Comparison of ENCODE assay signal across 11 mouse cellular contexts in the genomic region with DNA sequence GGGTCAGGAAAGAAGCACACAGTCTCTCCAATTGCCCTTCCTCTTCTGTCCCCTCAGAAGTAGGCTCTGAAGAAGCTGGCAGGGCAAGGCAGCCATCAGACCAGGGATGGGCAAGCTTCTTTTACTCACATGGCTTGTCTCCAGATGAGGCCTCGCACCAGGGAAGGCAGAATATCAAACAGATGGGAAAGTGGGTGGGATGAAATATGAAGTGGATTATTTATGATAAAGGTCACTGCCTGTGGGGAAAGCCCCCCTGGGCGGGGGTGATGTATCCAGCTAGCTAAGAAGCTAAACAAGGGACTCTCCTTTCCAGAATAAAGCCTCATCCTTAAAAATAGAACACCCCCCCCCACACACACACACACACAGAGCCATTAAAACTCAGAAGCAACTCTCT. TPM values are rescaled to one million over a fixed set of nuclear protein-coding genes. Genes with fewer than 3 reads are reported as not detected.
DNase-seq lines count a peak whose midpoint lies in the region; ATAC-seq lines count a peak whose summit lies in the region.
"Had no signal": no experiment of that assay in that cellular context is flagged by ENCODE, and none has a peak within 500 bp of the region (broad histone marks: within the 10 kb centered on the region; RNA-seq: fewer than 3 reads in every experiment).

No protein-coding gene starts in this region.

- no peaks in the 10 kb centered on the region for H3K36me3 ChIP-seq in heart, embryonic 12.5 days
- no peaks in the 10 kb centered on the region for H3K36me3 ChIP-seq in megakaryocyte, embryonic 14.5 days (replicated peaks; ENCODE audit: low read length)
- no peaks in the 10 kb centered on the region for H3K36me3 ChIP-seq in embryonic facial prominence, embryonic 11.5 days (replicated peaks; ENCODE audit: control insufficient read depth, insufficient read depth, low read depth, low read length)
- no peaks in the 10 kb centered on the region for H3K36me3 ChIP-seq in neural tube, embryonic 14.5 days (ENCODE audit: control insufficient read depth, insufficient read depth, low read length)

- 45% methylated on average over 2 of the region's 2 CpGs for WGBS in heart, embryonic 12.5 days
- 27% methylated on average over 2 of the region's 2 CpGs for WGBS in embryonic facial prominence, embryonic 11.5 days
- WGBS in neural tube, embryonic 14.5 days: 53% methylated on average over 2 of the region's 2 CpGs

- no peak for DNase-seq in heart, postnatal 25 days (ENCODE audit: low spot score)
- peak; percentile 39 for DNase-seq in embryonic facial prominence, embryonic 11.5 days (ENCODE audit: low spot score)
- no peak for DNase-seq in kidney, postnatal 10 days

- no peaks in the 10 kb centered on the region for H3K9me3 ChIP-seq in heart, embryonic 12.5 days (replicated peaks)
- H3K9me3 ChIP-seq in megakaryocyte, embryonic 14.5 days: no peaks in the 10 kb centered on the region
- no peaks in the 10 kb centered on the region for H3K9me3 ChIP-seq in embryonic facial prominence, embryonic 11.5 days (replicated peaks; ENCODE audit: control insufficient read depth, low read length)
- H3K9me3 ChIP-seq in neural tube, embryonic 14.5 days (ENCODE audit: control insufficient read depth, low read length): no peaks in the 10 kb centered on the region

- H3K4me2 ChIP-seq in heart, embryonic 12.5 days: peak overlapping the region; percentile 85
- no peak overlapping the region; the same call in 1 of the 2 replicates for H3K4me2 ChIP-seq in embryonic facial prominence, embryonic 11.5 days (ENCODE audit: low read depth, low read length)
- no peak overlapping the region for H3K4me2 ChIP-seq in neural tube, embryonic 14.5 days (ENCODE audit: low read depth, low read length)

- no peak overlapping the region for H3K4me3 ChIP-seq in heart, embryonic 12.5 days
- peak overlapping the region; percentile 93 for H3K4me3 ChIP-seq in megakaryocyte, embryonic 14.5 days (replicated peaks)
- no peak overlapping the region for H3K4me3 ChIP-seq in embryonic facial prominence, embryonic 11.5 days (ENCODE audit: low read depth, low read length)
- H3K4me3 ChIP-seq in neural tube, embryonic 14.5 days (ENCODE audit: low read depth, low read length): no peak overlapping the region

- intact Hi-C loops in heart, postnatal 25 days (cut with DNase I): loop anchor here (5.0 kb wide), 1 partner anchor 608 kb away; no protein-coding TSS in a partner anchor

- no peak overlapping the region for H3K9ac ChIP-seq in heart, embryonic 12.5 days
- no peak overlapping the region; the same call in 1 of the 2 replicates for H3K9ac ChIP-seq in embryonic facial prominence, embryonic 11.5 days (replicated peaks; ENCODE audit: low read length)
- H3K9ac ChIP-seq in neural tube, embryonic 14.5 days (replicated peaks; ENCODE audit: low read depth, low read length): no peak overlapping the region

- no peak for ATAC-seq in heart, embryonic 12.5 days (ENCODE audit: insufficient number of reproducible peaks, low FRiP score)
- no peak for ATAC-seq in megakaryocyte, adult 5-6 weeks (ENCODE audit: poor library complexity, severe bottlenecking)
- no peak for ATAC-seq in embryonic facial prominence, embryonic 11.5 days (replicated peaks; ENCODE audit: insufficient number of reproducible peaks, low FRiP score, low TSS enrichment, low read depth)
- peak; percentile 21; the same call in 1 of the 2 replicates for ATAC-seq in neural tube, embryonic 14.5 days (ENCODE audit: low read depth)
- no peak for ATAC-seq in inflammation-experienced regulatory T-cells, adult 6 months

- peaks cover 15% of the 10 kb centered on the region for H3K4me1 ChIP-seq in heart, embryonic 12.5 days (replicated peaks)
- H3K4me1 ChIP-seq in megakaryocyte, embryonic 14.5 days: peaks cover 71% of the 10 kb centered on the region
- peaks cover 9% of the 10 kb centered on the region; the same call in 1 of the 2 replicates for H3K4me1 ChIP-seq in embryonic facial prominence, embryonic 11.5 days (ENCODE audit: control insufficient read depth, insufficient read depth, low read length)
- H3K4me1 ChIP-seq in neural tube, embryonic 14.5 days (ENCODE audit: control insufficient read depth, insufficient read depth, low read length): 0 out of 2 replicates have a peak, but pooled peaks cover 6% of the 10 kb centered on the region

- no peak overlapping the region for H3K27ac ChIP-seq in heart, embryonic 12.5 days (ENCODE audit: poor library complexity, severe bottlenecking)
- H3K27ac ChIP-seq in embryonic facial prominence, embryonic 11.5 days (replicated peaks; ENCODE audit: low read depth, low read length): 0 out of 2 replicates have a peak overlapping the region, but pooled peaks have one; percentile 10
- H3K27ac ChIP-seq in neural tube, embryonic 14.5 days (ENCODE audit: low read depth, low read length): no peak overlapping the region

- peaks cover 76% of the 10 kb centered on the region for H3K27me3 ChIP-seq in heart, embryonic 12.5 days (replicated peaks)
- H3K27me3 ChIP-seq in megakaryocyte, embryonic 14.5 days (replicated peaks): peaks cover 39% of the 10 kb centered on the region
- no peaks in the 10 kb centered on the region for H3K27me3 ChIP-seq in embryonic facial prominence, embryonic 11.5 days (ENCODE audit: control insufficient read depth, insufficient read depth, low read length)
- peaks cover 20% of the 10 kb centered on the region for H3K27me3 ChIP-seq in neural tube, embryonic 14.5 days (ENCODE audit: control insufficient read depth, insufficient read depth, low read length)
- H3K27me3 ChIP-seq: Patski had no signal

RNA-seq across cellular contexts. Expression of gene Cpn2, which starts 31.7 kb away (rescaled TPM):
- not detected in 2 replicates for polyA plus RNA-seq in heart, embryonic 12.5 days (2016; fragmentation: Nextera tagmentation; extraction: Ambion mirVana)
- under 1 TPM in 1 of 2 experiments, not detected in 1; 0.11 TPM for total RNA-seq in heart, postnatal 25 days (2021)
- not detected in 2 replicates for polyA plus RNA-seq in megakaryocyte, embryonic 14.5 days (2012; ENCODE audit: insufficient read depth, low replicate concordance)
- total RNA-seq in megakaryocyte, adult 5-6 weeks (2015): not detected in 2 replicates
- not detected in 2 replicates for total RNA-seq in megakaryocyte, adult 5-6 weeks (2017)
- not detected in 2 replicates for polyA plus RNA-seq in embryonic facial prominence, embryonic 11.5 days (2014; fragmentation: Nextera tagmentation; extraction: Ambion mirVana)
- not detected in 2 replicates for polyA plus RNA-seq in neural tube, embryonic 14.5 days (2014; fragmentation: Nextera tagmentation; extraction: Ambion mirVana)
- not detected for polyA plus RNA-seq in inflammation-experienced regulatory T-cells, adult 6 months (2017; shearing (Covaris generic))
- total RNA-seq: megakaryocyte-erythroid progenitor cell, adult 5-6 weeks had no signal
- polyA plus RNA-seq: Patski had no signal

RNA-seq across cellular contexts. Expression of gene Lrrc15, which starts 47.5 kb away (rescaled TPM):
- polyA plus RNA-seq in heart, embryonic 12.5 days (2016; fragmentation: Nextera tagmentation; extraction: Ambion mirVana): 0.46 and 0.81 TPM in 2 replicates
- total RNA-seq in heart, postnatal 25 days (2021): under 1 TPM; 0.08 TPM
- 0.11 TPM in 1 of 2 replicates, not detected in the other for polyA plus RNA-seq in megakaryocyte, embryonic 14.5 days (2012; ENCODE audit: insufficient read depth, low replicate concordance)
- not detected in 2 replicates for total RNA-seq in megakaryocyte, adult 5-6 weeks (2015)
- not detected in 2 replicates for total RNA-seq in megakaryocyte, adult 5-6 weeks (2017)
- polyA plus RNA-seq in embryonic facial prominence, embryonic 11.5 days (2014; fragmentation: Nextera tagmentation; extraction: Ambion mirVana): 0.72 and 1.3 TPM in 2 replicates
- polyA plus RNA-seq in neural tube, embryonic 14.5 days (2014; fragmentation: Nextera tagmentation; extraction: Ambion mirVana): 0.31 and 1.1 TPM in 2 replicates
- under 1 TPM in 1 of 3 experiments, not detected in 2; 0.07 TPM for polyA plus RNA-seq in inflammation-experienced regulatory T-cells, adult 6 months (2017; shearing (Covaris generic))
- total RNA-seq: megakaryocyte-erythroid progenitor cell, adult 5-6 weeks had no signal
- polyA plus RNA-seq: kidney, adult 2 months; Patski had no signal
